Mouse (Mus musculus) bone marrow macrophage, adult 2 months (primary cell): ENCODE data around the gene Ccnb3. TPM values are rescaled to one million over a fixed set of nuclear protein-coding genes. Genes with fewer than 3 reads are reported as not detected.
"Not testable (repeated sequence)": the region's sequence is repeated elsewhere in the genome, so short reads cannot be mapped to it uniquely, and the experiment has no call there.

ENCODE experiments used
- H3K27ac ChIP-seq: 2 replicates; pipeline ENCODE4 v1.5.1; 2012; ENCODE audit warnings: low read depth, low read length; ENCODE audit not compliant: insufficient read depth
- H3K4me1 ChIP-seq: 2 replicates; pipeline ENCODE4 v1.6.1; 2012; ENCODE audit warnings: low read length; ENCODE audit not compliant: control insufficient read depth, insufficient read depth
- H3K4me3 ChIP-seq: 2 replicates; pipeline ENCODE4 v1.5.1; 2012; ENCODE audit warnings: mild to moderate bottlenecking, low read length, moderate library complexity; ENCODE audit not compliant: insufficient read depth
- CTCF ChIP-seq: IDR thresholded peaks from 2 replicates; pipeline ENCODE4 v1.5.1; 2012; ENCODE audit warnings: low read depth, mild to moderate bottlenecking, low read length, moderate library complexity
- POLR2A ChIP-seq: IDR thresholded peaks from 2 replicates; pipeline ENCODE4 v1.6.1; 2012; ENCODE audit warnings: mild to moderate bottlenecking, low read depth, low read length, borderline replicate concordance
- polyA plus RNA-seq: library from polyadenylated mRNA; stranded (reverse); fragments of >200 nt; gene quantifications from 2 replicates; pipeline ENCODE4 v1.2.4, GENCODE M21; 2012; ENCODE audit not compliant: missing spikeins, insufficient read depth, insufficient read length

Gene Ccnb3
- not detected in 2 replicates for polyA plus RNA-seq

DNA sequence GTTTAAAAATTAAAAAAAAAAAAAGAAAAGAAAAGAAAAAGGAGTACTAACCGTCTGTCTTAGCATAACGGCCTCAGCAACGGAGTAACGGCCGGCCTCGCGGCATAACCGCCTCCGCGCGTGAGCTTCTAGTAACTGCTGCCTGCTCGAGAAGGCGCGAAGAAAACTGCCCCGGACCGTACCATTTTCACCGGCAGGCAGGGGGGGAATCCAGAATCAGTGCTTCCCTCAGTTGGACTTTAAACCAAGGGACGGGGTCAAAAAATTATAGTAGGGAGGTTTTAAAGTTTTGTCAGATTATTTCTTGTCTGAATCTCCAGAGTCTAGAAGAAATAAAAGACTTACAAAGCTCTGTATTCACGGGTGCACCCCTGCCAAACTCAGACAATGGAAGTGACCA lies at the start of gene Ccnb3:
Gene Ccnb3 (minus strand): TSS at position 101 of the 400 bp plus-strand sequence.
- H3K4me1 ChIP-seq: no peaks in the 10 kb centered on the region
- no peak within 1 kb of the TSS for H3K4me3 ChIP-seq
- H3K27ac ChIP-seq: no peak within 1 kb of the TSS
- TF ChIP-seq CTCF: no peak
- no peak for TF ChIP-seq POLR2A

DNA sequence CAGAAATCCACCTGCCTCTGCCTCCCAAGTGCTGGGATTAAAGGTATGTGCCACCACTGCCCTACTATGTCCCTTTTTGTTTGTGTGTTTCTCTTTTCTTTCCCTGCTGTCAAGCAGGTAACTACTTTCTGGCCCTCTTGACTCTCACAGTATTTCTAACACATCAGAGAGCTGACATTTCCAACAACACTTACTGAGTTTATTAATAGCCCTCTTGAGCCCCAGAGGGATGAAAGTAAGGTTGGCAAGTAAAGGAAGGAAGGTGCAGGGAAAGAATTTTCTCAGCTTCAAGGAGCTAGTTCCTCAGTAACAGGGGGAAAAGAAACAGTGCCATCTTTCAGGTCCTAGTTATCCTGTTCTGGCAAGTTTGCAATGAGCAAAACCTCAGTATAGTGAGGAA lies 48.9 kb upstream of the Ccnb3 start:
- no peak overlapping the region for H3K27ac ChIP-seq
- TF ChIP-seq POLR2A (no peak), CTCF (no peak)
- H3K4me3 ChIP-seq: no peak overlapping the region
- H3K4me1 ChIP-seq: 0 out of 2 replicates have a peak, but pooled peaks cover 2% of the 10 kb centered on the region

- Histone ChIP-seq H3K4me3 (no peak overlapping the region), H3K4me1 (0 out of 2 replicates have a peak, but pooled peaks cover 2% of the 10 kb centered on the region), H3K27ac (no peak overlapping the region)
- no peak for TF ChIP-seq CTCF
- TF ChIP-seq POLR2A: no peak
Measured at GRCm38 (mm10) chrX:7085878-7086277, 44.5 kb upstream of the Ccnb3 start.

DNA sequence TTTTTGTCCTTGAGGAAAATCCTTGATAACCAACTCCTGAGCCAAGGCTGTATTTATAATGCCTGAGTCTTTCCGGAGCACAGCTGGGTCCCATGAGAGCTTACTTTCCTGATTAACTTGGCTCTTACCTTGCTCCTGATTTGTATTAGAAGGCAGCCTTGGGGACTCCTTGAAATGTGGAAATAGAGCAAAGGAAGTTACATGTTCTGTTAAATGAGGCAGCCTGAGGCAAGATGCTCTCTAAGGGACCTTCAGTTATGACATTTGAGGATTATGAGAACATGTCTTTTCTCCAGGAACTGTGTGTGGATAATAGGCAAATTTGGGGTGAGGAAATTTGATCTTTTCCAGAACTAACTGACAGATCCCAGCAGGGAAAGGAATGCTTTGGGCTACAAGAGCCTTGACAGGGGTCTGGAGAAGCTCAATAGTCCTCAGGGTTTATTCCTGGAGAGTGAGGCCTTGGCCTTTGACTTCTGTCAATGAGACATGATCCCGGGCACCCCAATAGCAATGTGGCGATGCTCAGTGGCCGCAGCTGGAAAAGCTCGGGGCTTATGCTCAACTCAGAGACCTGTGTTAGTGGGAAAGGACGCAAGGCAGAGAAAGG lies 38.5 kb upstream of the Ccnb3 start:
- Histone ChIP-seq H3K4me3 (no peak overlapping the region), H3K27ac (no peak overlapping the region), H3K4me1 (no peaks in the 10 kb centered on the region)
- TF ChIP-seq POLR2A: no peak
- TF ChIP-seq CTCF: no peak

GRCm38 (mm10) chrX:7068002-7068401 lies 26.6 kb upstream of the Ccnb3 start:
- no peaks in the 10 kb centered on the region for H3K4me1 ChIP-seq
- no peak for TF ChIP-seq CTCF
- no peak for TF ChIP-seq POLR2A
- H3K27ac ChIP-seq: no peak overlapping the region
- no peak overlapping the region for H3K4me3 ChIP-seq

GRCm38 (mm10) chrX:7067219-7067618 lies 25.8 kb upstream of the Ccnb3 start, which contains the start of gene Akap4:
Akap4 (plus strand) TSS chrX:7067519.
- Histone ChIP-seq H3K4me1 (no peaks in the 10 kb centered on the region), H3K27ac (no peak within 1 kb of the TSS), H3K4me3 (no peak within 1 kb of the TSS)
- no peak for TF ChIP-seq POLR2A
- no peak for TF ChIP-seq CTCF

DNA sequence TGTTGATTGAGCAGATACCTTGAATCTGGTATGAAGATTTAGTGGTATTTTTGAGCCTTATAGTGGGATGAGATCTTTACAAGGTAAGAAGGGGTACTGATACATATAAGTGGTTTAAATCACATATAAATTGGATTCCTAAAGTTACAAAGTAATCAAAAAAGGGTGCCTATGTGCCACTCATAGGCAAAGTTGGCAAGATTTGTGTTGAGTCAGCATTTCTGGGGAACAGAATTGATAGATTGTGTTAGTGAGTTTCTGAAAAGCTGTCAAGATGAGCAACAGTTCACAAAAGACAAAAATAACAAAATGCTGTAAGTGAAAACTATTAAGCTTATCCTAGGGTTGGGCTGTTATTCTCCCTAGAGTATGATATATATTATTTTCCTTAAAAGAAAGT lies 22.7 kb upstream of the Ccnb3 start:
- Histone ChIP-seq H3K4me3 (no peak overlapping the region), H3K4me1 (no peaks in the 10 kb centered on the region), H3K27ac (no peak overlapping the region)
- no peak for TF ChIP-seq POLR2A
- TF ChIP-seq CTCF: no peak

DNA sequence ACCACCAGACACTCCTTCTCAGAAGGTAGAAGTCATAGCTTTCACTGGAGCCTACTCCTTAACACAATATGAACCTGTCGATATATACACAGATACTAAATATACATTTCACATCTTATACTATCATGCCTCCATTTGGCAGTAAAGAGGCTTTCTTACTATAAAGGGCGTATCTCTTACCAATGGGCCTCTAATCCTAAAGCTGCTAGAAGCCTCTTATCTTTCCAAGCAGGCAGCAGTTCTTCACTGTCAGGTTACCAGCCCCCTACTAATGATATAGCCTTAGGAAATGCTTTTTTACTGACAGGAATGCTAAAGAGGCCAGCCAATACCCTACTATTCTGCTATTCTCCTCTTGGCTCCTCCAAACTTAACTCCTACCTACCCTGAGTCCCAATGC lies 16.2 kb upstream of the Ccnb3 start:
- no peaks in the 10 kb centered on the region for H3K4me1 ChIP-seq
- H3K27ac ChIP-seq: no peak overlapping the region
- no peak for TF ChIP-seq CTCF
- TF ChIP-seq POLR2A: no peak
- no peak overlapping the region for H3K4me3 ChIP-seq

DNA sequence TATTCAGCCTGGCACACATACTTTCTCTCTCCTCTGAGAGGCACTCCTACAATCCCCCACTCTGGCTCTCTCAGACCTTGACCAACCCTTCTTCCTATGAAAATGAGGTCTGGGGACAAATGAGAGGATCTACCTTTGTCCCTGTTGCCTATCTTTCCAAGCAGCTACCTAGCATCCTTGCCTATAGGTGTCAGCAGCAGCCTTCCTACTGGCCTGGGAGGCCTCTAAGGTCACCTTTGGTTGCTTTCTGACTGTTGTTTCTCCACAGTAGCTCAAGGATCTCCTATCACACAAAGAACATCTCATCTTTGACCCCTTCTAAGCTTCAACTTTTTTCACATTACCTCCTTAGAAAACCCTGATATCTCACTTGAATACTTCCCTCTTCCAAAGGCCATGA lies 15.6 kb upstream of the Ccnb3 start:
- no peaks in the 10 kb centered on the region for H3K4me1 ChIP-seq
- no peak for TF ChIP-seq POLR2A
- H3K27ac ChIP-seq: no peak overlapping the region
- no peak overlapping the region for H3K4me3 ChIP-seq

DNA sequence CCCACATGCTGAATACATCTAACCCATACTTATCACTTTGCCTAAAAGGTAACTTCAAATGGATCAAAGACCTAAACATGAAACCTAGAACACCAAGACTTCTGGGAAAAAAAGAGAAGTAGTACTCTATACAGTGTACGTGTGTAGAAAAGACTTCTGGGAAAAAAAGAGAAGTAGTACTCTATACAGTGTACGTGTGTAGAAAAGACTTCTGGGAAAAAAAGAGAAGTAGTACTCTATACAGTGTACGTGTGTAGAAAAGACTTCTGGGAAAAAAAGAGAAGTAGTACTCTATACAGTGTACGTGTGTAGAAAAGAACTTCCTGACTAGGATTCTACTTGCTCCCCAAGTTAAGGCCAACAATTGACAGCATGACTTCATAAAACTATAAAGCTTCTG lies 57.5 kb downstream of the Ccnb3 start:
- not testable (repeated sequence) for H3K4me3 ChIP-seq, H3K4me1 ChIP-seq, H3K27ac ChIP-seq

DNA sequence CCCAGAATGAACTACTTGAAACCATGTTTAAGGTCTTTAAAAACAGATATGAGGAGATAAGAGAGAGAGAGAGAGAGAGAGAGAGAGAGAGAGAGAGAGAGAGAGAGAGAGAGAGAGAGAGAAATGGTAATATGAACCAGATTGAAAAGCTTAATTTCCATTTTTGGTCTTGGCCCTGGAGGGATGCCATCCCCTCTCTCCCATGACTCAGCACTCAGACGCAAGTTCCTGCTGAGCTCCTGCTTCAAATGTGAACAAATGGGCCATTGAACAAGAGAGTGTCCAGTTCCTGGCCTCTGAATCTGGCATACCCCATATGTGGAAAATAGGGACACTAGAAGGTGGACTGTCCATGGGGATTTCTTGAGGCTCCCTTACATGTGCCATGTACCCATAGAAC lies 69.5 kb downstream of the Ccnb3 start:
- Histone ChIP-seq H3K4me3 (no peak overlapping the region), H3K4me1 (no peaks in the 10 kb centered on the region), H3K27ac (no peak overlapping the region)
- TF ChIP-seq CTCF: no peak
- no peak for TF ChIP-seq POLR2A
